Mouse (Mus musculus): ENCODE data around the gene Catsper1.

The Catsper1 gene

DNA sequence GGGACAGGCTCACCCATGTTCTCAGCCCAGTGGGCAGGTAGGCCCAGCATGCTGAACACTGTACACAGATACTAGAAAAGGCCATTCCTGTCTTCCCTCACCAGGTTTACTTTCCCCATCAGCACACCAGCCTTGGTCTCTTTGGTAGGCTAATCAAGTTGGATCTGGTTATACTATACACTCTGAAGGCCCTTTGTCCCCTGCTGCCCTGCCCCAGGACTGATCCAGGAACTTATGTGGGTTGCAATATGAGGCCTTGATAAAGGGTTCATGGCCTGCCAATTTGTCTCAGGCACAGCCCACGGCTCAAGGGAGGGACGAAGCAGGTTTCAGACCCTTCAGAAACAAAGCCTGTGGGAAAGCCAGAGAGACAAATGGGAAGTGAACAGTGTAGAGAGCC lies 18.1 kb downstream of the Catsper1 start:
- DNase-seq (ENCODE audit: low spot score in 2 of 2): no peak

DNA sequence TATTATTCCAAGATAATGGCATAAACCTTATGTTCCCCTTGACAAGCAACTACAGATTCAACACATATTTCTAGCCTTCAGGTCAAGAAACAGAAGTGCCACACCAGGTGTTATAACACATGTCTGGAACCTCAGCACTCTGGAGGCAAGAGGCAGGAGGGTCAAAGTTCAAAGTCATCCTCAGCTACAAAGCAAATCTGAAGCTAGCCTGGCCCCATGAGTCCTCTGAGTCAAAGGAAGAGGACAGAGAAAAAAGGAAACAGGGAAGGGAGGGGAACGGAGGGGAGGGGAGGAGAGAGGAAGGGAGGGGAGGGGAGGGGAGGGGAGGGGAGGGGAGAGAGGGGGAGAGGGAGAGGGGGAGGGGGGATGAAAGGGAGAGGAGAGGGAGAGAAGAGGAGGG lies 20.5 kb downstream of the Catsper1 start:
- DNase-seq (ENCODE audit: low spot score in 2 of 2): no peak

DNA sequence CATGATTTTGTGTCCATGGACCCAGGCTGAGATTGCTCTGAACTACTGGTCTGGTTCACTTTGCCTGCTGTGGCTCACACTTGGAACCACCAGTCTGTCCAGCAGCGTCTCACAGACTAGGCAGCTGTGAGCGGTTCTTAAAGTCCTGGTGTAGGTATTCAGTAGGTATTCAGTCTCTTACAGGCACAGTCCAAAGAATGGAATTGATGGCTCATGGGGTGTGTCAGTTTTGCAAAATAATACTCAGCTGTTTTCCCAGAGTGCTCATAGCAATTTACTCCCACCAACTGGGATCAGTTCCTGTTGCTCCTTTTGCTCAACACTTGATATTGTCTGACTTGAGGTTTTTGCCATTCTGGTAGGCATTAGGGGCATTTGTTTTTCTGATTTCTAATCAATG lies 26.6 kb downstream of the Catsper1 start:
- DNase-seq (ENCODE audit: low spot score in 2 of 2): no peak

DNA sequence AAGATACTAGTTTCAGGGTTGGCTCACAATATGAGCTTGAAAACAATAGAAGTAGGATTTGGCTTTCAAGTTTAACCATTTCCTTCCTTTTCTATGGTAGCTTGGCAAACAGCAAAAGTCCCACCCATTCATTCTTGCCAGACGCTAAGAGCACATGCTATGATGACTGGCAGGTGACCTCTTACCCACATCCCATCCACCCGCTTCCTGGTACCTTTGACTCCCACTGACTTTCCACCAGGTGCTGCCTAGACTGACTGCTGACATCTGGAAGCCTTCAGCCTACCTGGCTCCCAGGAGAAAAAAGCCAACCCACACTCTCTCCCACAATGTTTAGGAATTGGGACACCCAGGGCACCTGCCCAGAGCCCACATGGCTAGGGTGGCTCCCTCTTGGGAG lies 28.6 kb downstream of the Catsper1 start:
- DNase-seq (ENCODE audit: low spot score in 2 of 2): no peak

DNA sequence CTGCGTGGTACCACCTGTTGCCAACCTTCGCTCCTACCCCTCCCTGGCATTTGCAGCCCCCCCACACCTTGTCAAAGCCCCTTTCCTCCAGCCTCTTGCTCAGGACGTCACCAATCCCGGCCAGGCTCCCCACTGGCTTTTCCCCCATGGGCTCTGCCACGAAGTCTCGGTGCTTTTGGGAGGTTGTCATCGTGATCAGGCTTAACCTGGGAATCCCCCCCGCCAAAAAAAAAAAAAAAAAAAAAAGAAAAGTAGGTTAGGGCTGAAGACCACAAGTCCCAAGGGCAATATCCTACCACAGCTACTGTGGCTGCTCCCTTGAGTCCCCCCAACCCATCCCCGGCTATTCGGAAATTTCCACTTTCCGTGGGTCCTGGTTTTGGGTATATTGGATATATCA lies 30.2 kb downstream of the Catsper1 start:
- DNase-seq (ENCODE audit: low spot score in 2 of 2): no peak

DNA sequence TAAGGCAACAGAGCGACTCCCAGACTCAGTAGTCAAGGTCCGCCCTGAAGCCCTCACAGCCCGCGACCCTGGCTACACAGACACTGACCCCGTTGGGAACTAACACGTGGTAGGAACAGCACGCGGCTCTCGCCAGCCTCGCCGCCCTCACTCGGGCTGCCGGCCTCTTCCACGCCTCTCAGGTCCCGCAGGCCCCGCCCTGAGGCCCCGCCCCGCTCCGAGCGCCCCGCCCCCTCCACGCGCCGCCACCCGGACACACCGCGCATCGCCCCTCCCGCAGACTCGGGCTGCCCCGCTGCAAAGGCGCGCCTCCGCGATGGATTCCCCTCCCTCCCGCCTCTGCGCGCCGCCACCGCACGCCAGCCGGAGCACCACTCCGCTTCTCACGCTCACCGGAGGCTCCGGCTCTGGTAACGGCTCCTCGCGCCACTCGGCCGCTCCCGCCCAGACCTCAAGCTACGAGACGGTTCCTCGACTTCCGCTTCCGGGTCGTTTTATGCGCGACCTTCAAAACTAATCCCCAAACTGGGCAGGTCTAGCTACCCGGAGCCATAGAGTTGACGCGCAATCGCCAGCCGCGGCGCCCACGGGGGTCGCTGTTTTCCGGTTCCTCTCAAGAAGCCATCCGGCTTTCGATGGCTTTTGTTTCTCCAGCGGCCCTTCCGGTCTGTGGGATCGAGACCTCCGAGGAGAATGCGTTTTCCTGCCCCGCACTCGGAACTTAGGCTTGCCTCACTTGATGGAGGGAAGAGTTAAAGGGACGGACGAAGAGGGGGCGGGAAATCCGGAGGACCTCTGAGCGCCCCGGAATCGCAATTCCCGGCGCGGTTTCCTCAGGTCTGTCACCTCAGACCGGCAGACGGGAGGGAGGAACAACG lies 30.9 kb downstream of the Catsper1 start, which contains the start of gene Eif1ad:
Gene Eif1ad, plus strand, starts transcription at position 567 of the 878 bp plus-strand sequence.
- DNase-seq (ENCODE audit: low spot score in 2 of 2): peak; percentile 94 to 95

DNA sequence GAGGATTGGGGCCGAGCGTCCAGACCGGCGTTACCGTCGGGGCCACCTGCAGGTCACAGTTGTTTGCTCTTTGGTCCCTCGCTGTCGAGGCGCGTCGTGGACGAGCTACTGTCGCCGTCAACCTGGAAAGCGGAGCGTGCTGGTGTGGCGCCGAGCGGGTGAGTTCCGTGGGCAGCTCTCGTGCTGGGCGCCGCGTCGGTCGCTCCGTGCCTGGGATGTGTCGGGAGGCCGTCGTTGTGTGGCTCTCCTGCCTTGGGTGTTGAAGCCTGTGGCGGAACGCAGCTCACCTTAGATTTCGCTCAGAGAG lies 31.5 kb downstream of the Catsper1 start, which contains the start of gene Banf1:
Gene Banf1, minus strand, starts transcription at position 116 of the 307 bp plus-strand sequence.
- no peak for DNase-seq (ENCODE audit: low spot score in 2 of 2)

DNA sequence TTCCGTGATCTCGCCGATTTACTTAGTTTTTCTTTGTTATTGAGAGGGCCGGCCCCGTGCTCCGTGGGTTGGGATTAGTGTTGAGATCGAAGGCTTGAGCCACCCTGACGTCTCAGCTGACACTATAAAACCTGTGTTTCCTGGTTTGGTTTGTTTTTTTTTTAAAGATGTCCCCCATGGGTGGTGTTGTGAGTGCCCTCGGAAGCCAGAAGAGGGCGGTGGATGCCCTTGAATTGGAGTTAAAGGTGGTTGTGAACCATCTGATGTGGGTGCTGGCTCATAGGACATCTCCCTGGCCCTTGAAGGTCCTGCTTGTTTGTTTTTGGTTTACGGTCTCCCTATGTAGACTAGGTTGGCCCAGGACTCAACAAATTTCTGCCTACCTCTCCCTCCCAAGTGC lies 31.9 kb downstream of the Catsper1 start:
- DNase-seq (ENCODE audit: low spot score in 2 of 2): no peak

DNA sequence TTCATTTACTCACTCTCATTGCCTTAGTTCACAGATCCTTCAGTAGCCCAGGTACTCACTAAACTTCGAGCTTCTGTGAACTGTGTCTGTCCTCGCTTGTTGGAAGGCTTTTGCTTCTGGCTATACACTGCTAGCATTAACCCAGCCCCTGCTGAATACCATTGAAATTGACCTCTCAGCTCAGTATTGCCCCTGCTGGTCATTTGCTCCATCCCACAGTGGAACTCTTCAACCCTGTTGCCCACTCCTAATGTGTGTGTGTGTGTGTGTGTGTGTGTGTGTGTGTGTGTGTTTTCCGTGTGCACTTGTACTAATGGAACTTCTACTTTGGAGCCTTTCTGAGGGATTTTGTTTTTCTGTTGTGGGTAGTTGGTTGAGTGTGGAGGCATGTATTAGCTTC lies 35.4 kb downstream of the Catsper1 start:
- no peak for DNase-seq (ENCODE audit: low spot score in 2 of 2)

DNA sequence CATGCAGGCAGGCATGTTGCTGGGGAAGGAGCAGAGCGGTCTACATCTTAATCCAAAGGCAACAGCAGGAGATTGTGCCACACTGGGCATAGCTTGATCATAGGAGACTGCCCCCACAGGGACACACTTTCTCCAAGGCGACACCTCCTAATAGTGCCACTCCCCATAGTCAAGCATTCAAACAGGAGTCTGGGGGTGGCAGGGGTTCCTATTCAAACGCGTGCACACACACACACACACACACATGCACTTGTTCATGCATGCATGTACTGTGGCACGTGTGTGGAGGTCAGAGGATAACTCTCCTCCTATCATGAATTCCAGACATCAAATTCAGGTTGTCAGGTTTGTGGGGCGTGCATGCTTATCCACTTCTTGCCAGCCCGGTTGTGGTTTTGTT lies 37.2 kb downstream of the Catsper1 start:
- no peak for DNase-seq (ENCODE audit: low spot score in 2 of 2)

DNA sequence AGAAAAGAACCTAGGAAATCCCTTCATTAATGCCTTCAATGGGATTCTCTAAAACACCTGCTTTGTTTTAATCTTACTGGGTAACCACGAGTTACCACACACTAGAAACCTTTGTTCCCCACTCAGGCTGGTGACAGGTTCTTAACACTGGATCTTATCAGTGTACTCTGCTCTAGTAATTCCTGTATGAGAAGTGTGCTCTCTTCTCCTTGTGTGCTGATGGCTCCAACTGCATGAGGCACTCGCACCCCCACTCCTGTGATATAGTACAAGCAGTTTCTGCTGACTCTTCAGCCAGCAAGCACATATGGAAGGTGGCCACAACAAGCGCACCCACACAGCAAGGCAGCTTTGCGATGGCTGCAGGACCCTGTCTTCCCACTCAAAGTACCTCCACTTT lies 38.6 kb downstream of the Catsper1 start:
- no peak for DNase-seq (ENCODE audit: low spot score in 2 of 2)

DNA sequence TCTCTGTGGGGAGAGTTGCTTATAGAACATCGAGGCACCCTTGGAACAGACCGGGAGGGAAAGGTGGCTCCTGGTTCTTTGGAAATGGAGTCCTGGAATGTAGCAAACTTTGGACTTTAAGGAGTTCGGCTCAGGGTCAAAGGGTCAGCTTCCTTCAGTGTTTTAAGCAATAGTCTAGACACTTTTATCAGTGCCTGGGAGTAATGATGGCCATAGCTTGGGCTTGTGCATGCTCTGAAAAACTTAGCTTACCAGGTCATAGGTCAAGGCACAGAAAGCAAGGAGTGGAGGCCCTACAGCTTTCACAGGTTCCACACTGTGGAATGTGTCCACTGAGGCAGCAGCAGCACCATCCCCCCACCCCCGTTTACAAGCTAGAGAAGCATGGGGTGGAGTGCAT lies 39.2 kb downstream of the Catsper1 start:
- DNase-seq (ENCODE audit: low spot score in 2 of 2): no peak

DNA sequence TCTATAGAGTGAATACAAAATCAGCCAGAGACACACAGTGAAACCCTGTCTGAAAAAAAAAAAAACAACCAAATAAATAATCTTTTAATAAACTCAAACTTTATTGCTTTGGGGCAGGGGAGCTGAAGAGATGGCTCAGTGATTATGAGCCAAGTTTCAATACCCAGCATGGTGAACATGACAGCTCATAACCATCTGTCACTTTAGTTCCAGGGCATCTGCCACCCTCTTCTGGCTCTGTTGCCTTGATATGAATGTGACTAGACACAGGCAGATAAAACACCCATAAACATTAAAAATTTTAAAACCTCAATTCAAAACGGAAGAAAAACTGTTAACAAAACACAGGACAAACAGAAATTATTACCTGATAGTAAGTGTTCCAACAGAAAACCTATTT lies 41.9 kb downstream of the Catsper1 start:
- no peak for DNase-seq (ENCODE audit: low spot score in 2 of 2)

DNA sequence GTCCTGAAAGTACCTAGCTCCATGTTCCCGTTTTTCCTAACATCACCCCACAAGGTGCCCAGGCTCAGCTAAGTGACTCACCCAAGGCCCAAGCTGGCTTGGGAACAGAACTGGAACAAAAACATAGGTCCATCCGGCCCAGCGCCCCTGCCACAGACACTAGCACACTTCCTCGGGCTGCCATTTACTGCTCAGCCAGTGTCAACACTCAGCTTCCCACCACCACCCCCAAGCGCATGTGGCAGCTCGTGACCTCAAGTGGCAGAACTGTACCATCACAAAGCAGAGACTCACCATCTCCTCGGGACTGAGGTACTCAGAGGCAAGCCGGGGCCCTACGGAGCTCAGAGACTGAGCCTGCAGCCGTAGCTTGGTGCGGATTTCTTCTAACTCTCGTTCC lies 47.8 kb downstream of the Catsper1 start:
- no peak for DNase-seq (ENCODE audit: low spot score in 2 of 2)

DNA sequence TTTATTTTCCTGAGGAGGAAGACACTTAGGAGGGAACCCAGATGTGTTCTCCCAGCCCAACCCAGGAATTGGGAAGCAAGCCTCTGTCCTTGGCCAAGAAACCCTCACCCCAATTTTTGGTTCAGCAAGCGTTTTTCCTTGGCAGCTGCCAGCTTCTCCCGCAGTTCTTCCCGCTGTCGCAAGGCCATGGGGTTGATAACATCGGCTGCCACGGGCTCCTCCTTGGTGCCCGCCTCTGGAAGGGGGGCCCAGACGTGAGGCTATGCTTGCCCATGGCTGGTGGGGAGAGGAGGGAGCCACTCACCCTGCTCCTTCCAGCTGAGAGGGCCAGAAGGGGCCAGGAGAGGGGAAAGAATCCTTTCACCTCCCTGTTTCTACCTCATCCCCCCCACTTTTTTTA lies 49.2 kb downstream of the Catsper1 start:
- no peak for DNase-seq (ENCODE audit: low spot score in 2 of 2)

DNA sequence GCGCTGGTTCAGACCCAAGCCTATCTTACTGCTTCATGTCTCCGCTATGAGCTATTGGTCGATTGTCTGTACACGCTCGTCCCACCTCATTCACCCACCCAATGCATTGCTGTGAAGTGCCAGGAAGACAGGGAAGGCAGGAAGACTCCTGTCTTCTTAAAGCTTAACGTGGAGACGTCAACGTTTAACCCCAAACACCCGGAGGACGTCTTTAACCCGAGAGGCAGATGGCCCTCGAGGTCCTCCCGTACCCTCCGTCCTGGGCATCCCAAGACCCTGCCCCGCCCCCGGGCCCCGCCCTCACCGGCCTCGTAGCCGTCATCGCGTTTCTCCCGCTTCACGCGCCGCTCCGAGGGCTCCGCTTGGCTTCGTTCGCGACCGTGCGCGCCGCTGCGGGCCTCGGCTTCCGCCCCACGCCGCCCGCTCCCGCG lies 52.5 kb downstream of the Catsper1 start:
- no peak for DNase-seq (ENCODE audit: low spot score in 2 of 2)

DNA sequence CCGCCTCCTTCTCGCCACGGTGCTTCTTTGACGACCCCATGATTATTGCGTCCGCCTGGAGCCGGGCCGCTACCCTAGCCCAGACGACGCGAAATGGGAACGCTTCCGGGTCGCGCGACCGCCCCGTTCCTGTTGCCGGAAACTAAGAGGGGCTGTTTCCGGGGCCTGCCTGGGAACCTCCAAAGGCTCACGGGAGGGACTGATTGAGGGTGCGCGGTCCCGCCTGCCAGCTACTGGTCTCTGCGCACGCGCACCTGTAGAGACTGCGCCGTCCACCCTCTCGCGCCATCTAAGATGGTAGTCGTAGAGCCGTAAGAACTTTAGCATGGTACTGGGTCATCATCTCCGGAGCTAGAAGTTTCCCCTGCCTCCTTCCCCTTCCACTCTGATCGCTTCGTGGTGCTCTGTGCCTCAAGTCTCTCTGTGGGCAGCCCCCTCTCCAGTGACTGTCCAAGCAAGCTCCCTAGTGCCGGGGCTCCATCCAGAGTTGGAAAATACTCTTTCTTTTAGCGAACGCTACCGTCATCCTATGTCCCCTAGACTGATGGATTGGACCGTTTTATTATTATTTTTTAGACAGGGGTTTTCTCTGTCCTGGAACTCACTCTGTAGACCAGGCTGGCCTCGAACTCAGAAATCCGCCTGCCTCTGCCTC lies 53.2 kb downstream of the Catsper1 start, which contains the start of gene Sart1:
Gene Sart1, minus strand, starts transcription at position 116 of the 655 bp plus-strand sequence.
- peak; percentile 85 to 90 for DNase-seq (ENCODE audit: low spot score in 2 of 2)

DNA sequence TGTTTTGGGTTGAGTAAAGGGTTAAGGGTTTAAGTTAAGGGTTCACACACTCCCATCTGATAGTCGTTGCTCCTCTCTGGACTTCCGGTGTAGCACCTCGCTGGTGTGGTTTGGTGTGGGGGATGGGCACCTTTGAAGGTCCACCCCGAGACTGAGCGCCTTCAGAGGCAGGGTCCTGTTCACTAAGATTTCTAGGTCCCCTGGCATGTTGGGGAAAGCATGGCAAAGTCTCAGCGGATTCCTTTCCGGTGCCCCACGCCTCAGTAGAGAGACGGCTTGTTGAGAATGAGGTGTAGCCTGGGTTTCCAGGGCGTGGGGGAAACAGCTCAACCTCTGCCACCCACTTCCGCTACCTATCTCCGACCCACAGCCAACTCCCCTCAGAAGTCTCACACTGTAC lies 54.1 kb downstream of the Catsper1 start:
- DNase-seq (ENCODE audit: low spot score in 2 of 2): no peak

DNA sequence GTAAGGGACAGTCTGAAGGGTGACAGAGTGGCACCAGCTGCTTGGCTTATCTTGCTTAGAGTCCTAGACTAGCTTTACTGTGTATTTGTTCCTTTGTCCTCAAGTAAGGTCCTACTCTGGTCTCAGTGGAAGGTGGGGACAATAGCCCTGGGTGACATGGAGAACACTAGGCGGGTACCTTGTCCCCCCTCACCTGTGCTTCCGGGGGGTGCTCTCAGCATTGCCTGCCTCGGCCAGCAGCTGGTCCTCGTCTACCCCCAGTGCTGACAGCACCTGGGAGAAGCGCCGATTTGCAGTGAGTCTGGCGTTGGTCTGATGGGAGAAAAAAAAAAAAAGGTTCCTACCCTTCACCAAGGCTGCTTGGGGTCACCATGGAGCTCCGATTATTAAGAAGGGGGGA lies 54.9 kb downstream of the Catsper1 start:
- DNase-seq (ENCODE audit: low spot score in 2 of 2): no peak

DNA sequence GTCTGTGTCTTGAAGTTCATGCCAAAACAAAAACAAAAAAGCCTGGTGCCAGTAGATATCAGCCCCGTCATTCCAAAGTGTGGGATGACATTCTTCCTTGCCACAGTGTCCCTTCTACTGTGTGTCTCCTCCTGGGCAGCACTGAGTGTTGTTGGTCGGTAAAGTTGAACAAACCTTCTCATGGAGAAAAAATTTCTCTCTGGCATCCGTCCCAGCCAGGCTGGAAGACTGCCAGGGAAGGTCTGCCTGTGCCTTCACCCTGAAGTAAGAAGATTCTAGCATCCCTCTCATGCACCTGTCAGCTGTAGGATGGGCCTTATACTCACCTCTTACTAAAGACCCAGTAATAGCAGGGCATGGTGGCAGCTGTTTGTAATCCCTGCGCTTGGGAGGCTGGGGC lies 57.4 kb downstream of the Catsper1 start:
- DNase-seq (ENCODE audit: low spot score in 2 of 2): no peak

Data from frontal cortex, postnatal 25 days (tissue).